Mouse (Mus musculus) E14TG2a.4 (cell line): ENCODE measurements at regions not wholly inside any gene's neighbourhood (a gene's known extent, or its start where the extent isn't known, plus 50 kb on each side); places are given as distances from the start of the nearest gene placed in this dataset.

Source experiments
- CTCF ChIP-seq: conservative IDR thresholded peaks from 2 replicates; pipeline ENCODE4 v1.5.1; 2014; ENCODE audit warnings: low read length
- POU5F1 ChIP-seq: IDR thresholded peaks from 2 replicates; pipeline ENCODE4 v1.6.1; 2014; ENCODE audit warnings: low read length, borderline replicate concordance

DNA sequence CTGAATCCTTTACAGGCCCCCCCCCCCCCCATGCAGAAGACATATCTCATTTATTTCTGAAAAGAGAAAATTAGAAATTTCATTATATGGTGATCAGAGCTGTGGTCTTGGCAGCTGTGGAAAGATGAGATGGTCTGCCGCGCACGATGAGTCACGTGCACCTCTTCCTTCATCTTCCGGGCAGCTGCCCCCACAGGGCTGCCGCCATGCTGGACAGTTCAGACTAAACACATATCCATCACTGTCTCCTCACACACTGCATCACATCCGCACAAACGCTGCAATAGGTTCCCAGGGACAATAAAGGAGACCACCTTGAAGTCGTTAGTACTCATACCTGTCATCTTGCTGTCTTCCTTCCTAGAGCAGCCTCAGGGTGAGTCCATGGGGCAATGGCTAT is 126.6 kb downstream of the Gm12728 start:
- no peak for TF ChIP-seq CTCF
- no peak for TF ChIP-seq POU5F1
